Mouse (Mus musculus): ENCODE measurements around the gene Scaf11. TPM values are rescaled to one million over a fixed set of nuclear protein-coding genes. Genes with fewer than 3 reads are reported as not detected.

Gene Scaf11
- polyA plus RNA-seq, 1 experiment from 2014 or later: 54.0 TPM

DNA sequence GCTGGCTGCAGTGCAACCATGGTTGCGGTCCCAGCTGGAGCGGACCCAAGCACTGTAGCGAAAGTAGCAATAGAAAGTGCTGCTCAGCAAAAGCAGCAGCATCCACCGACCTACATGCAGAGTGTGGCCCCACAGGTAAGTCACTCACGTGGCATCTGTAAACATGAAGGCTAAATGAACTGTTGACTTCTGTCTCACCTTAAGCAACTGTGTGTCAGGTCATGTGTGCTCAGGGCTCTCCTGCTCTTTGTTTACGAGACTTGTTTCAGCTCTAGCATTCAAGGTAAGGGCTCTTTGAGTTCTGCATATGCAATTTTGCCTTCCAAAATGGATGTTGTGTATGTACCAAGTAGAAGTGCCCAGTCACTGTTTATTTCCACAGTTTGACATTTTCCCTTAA lies 88.0 kb downstream of the Scaf11 start:
- Histone ChIP-seq H3K4me2 (ENCODE audit: low read length) (no peak overlapping the region), H3K36me3 (ENCODE audit: control insufficient read depth, insufficient read depth, low read length) (peaks cover 77% of the 10 kb centered on the region), H3K4me1 (ENCODE audit: control insufficient read depth, insufficient read depth, low read length) (no peaks in the 10 kb centered on the region), H3K9me3 (ENCODE audit: control insufficient read depth, low read length) (no peaks in the 10 kb centered on the region), H3K4me3 (replicated peaks; ENCODE audit: low read depth, low read length) (no peak overlapping the region), H3K27ac (replicated peaks; ENCODE audit: low read depth, low read length) (no peak overlapping the region), H3K27me3 (ENCODE audit: control insufficient read depth, insufficient read depth, low read length) (no peaks in the 10 kb centered on the region), H3K9ac (replicated peaks; ENCODE audit: low read length) (no peak overlapping the region)
- WGBS: 91% methylated on average over 6 of the region's 6 CpGs
- ATAC-seq (ENCODE audit: low FRiP score, low TSS enrichment) (no peak), DNase-seq (no peak)

DNA sequence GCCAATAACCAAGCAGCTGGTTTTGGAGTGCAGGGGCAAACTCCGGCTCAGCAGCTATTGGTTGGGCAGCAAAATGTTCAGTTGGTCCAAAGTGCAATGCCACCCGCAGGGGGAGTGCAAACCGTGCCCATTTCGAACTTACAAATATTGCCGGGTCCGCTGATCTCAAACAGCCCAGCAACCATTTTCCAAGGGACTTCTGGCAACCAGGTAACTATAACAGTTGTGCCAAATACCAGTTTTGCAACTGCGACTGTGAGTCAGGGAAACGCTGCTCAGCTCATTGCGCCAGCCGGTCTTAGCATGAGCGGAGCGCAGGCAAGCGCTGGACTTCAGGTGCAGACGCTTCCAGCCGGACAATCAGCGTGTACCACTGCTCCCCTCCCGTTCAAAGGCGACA lies 89.3 kb downstream of the Scaf11 start:
- H3K9ac ChIP-seq (replicated peaks; ENCODE audit: low read length): no peak overlapping the region
- H3K27ac ChIP-seq (replicated peaks; ENCODE audit: low read depth, low read length): no peak overlapping the region
- ATAC-seq (ENCODE audit: low FRiP score, low TSS enrichment): no peak
- no peaks in the 10 kb centered on the region for H3K4me1 ChIP-seq (ENCODE audit: control insufficient read depth, insufficient read depth, low read length)
- no peak overlapping the region for H3K4me2 ChIP-seq (ENCODE audit: low read length)
- DNase-seq: no peak
- H3K4me3 ChIP-seq (replicated peaks; ENCODE audit: low read depth, low read length): no peak overlapping the region
- H3K9me3 ChIP-seq (ENCODE audit: control insufficient read depth, low read length): no peaks in the 10 kb centered on the region
- WGBS: 97% methylated on average over 18 of the region's 18 CpGs
- H3K36me3 ChIP-seq (ENCODE audit: control insufficient read depth, insufficient read depth, low read length): peaks cover 71% of the 10 kb centered on the region
- no peaks in the 10 kb centered on the region for H3K27me3 ChIP-seq (ENCODE audit: control insufficient read depth, insufficient read depth, low read length)

DNA sequence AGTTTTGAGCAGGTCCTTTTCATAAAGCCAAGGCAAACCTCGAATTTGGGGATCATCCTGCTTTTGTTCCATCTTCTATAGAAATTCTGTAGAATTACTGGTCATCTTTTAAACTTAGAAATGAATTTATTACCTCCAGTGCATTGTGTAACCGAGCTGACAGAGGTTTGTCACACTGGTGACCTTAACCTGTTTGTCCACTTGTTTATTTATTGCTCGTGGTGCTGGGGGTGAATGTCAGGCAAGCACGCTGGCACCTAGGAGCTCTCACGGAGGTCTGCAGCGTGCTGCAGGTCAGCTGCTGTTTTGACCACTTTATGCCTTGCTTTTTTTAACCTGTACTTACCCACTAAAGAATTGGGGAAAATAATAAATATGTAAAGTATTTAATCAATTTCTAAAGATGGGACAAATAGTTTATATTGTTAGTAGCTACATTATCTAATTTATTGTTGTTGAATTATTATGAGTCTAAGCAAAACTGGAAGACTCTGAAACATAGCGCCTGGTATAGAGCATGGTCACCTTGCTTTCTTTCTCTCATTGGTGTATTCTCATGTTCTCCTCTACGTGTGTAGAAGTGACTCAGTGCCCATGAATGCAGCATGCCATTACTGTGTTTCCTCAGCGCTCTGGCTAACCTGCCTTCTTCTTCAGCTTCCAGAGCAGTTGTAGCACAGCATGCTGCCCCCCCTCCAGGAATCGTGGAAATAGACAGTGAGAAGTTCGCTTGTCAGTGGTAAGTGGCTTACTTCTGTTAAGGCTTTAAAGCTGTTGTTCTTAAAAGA lies 94.3 kb downstream of the Scaf11 start:
- H3K9ac ChIP-seq (replicated peaks; ENCODE audit: low read length): no peak overlapping the region
- no peak for DNase-seq
- H3K4me3 ChIP-seq (replicated peaks; ENCODE audit: low read depth, low read length): no peak overlapping the region
- no peak overlapping the region for H3K27ac ChIP-seq (replicated peaks; ENCODE audit: low read depth, low read length)
- H3K27me3 ChIP-seq (ENCODE audit: control insufficient read depth, insufficient read depth, low read length): no peaks in the 10 kb centered on the region
- H3K4me1 ChIP-seq (ENCODE audit: control insufficient read depth, insufficient read depth, low read length): no peaks in the 10 kb centered on the region
- H3K36me3 ChIP-seq (ENCODE audit: control insufficient read depth, insufficient read depth, low read length): peaks cover 91% of the 10 kb centered on the region
- ATAC-seq (ENCODE audit: low FRiP score, low TSS enrichment): no peak
- WGBS: 87% methylated on average over 11 of the region's 11 CpGs
- no peaks in the 10 kb centered on the region for H3K9me3 ChIP-seq (ENCODE audit: control insufficient read depth, low read length)
- H3K4me2 ChIP-seq (ENCODE audit: low read length): no peak overlapping the region

DNA sequence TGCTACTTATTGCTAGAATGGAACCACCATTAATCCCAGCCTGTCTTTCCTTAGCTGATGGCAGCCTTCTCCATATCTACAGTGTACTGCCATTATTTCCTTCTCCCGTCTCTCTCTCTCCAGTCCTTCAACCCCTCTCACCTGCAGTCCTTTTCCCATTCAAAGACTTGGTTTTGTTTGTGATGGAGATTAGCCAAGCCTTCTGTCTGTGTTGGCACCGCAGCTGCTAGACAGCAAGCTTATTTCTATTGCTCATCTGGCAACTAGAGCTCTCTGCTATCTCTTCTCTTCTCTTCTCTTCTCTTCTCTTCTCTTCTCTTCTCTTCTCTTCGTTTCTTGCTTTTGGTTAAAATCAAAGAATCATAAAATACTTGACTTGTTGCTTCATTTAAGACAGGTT lies 95.3 kb downstream of the Scaf11 start:
- ATAC-seq (ENCODE audit: low FRiP score, low TSS enrichment) (no peak), DNase-seq (no peak)
- Histone ChIP-seq H3K4me3 (replicated peaks; ENCODE audit: low read depth, low read length) (no peak overlapping the region), H3K4me2 (ENCODE audit: low read length) (no peak overlapping the region), H3K4me1 (ENCODE audit: control insufficient read depth, insufficient read depth, low read length) (no peaks in the 10 kb centered on the region), H3K36me3 (ENCODE audit: control insufficient read depth, insufficient read depth, low read length) (peaks cover 89% of the 10 kb centered on the region), H3K27me3 (ENCODE audit: control insufficient read depth, insufficient read depth, low read length) (no peaks in the 10 kb centered on the region), H3K9ac (replicated peaks; ENCODE audit: low read length) (no peak overlapping the region), H3K9me3 (ENCODE audit: control insufficient read depth, low read length) (no peaks in the 10 kb centered on the region), H3K27ac (replicated peaks; ENCODE audit: low read depth, low read length) (no peak overlapping the region)
- 67% methylated on average over 3 of the region's 3 CpGs for WGBS

Small RNAs within 50 kb of the gene (microRNA-seq; reads per million reads assigned to microRNA genes)
- not detected for gene Gm25397

Other genes with a start within 250 kb of the Scaf11 start
- gene Arid2, start 173.3 kb downstream of the Scaf11 start, polyA plus RNA-seq (2014; fragmentation: Nextera tagmentation; extraction: Ambion mirVana): 30.6 and 32.4 TPM in 2 replicates
- gene Slc38a1, start 182.1 kb upstream of the Scaf11 start, polyA plus RNA-seq (2014; fragmentation: Nextera tagmentation; extraction: Ambion mirVana): 147 and 150 TPM in 2 replicates
- gene Slc38a2, start 238.9 kb upstream of the Scaf11 start, polyA plus RNA-seq (2014; fragmentation: Nextera tagmentation; extraction: Ambion mirVana): 131 and 159 TPM in 2 replicates

Measured in midbrain, embryonic 14.5 days (tissue).